Mouse (Mus musculus) C2C12 (cell line): Measurements from ENCODE around the gene Trak1.

Experiments used
- CEBPB ChIP-seq: IDR thresholded peaks from one replicate; pipeline ENCODE4 v1.6.1; 2011; ENCODE audit warnings: low read depth, mild to moderate bottlenecking, control low read depth, moderate library complexity
- CTCF ChIP-seq: IDR thresholded peaks from one replicate; pipeline ENCODE4 v1.5.1; 2011; ENCODE audit not compliant: control insufficient read depth, insufficient read depth, insufficient read length
- MAX ChIP-seq: IDR thresholded peaks from one replicate; pipeline ENCODE4 v1.6.1; 2011; ENCODE audit warnings: mild to moderate bottlenecking, control low read depth
- MYOD1 ChIP-seq: IDR thresholded peaks from one replicate; pipeline ENCODE4 v1.6.1; 2011; ENCODE audit warnings: low read depth; ENCODE audit not compliant: control insufficient read depth, insufficient read length

- TF ChIP-seq CTCF (no peak), MYOD1 (no peak), MAX (no peak), CEBPB (no peak)
These were observed 194.4 kb downstream of the Trak1 start for GRCm38 (mm10) chr9:121491592-121492240.
